Mouse (Mus musculus): ENCODE results near the gene Phf19. TPM values are rescaled to one million over a fixed set of nuclear protein-coding genes. Genes with fewer than 3 reads are reported as not detected.

Gene Phf19
- total RNA-seq, 2 experiments from 2014 or later, result 0.29 to 1.4 TPM

DNA sequence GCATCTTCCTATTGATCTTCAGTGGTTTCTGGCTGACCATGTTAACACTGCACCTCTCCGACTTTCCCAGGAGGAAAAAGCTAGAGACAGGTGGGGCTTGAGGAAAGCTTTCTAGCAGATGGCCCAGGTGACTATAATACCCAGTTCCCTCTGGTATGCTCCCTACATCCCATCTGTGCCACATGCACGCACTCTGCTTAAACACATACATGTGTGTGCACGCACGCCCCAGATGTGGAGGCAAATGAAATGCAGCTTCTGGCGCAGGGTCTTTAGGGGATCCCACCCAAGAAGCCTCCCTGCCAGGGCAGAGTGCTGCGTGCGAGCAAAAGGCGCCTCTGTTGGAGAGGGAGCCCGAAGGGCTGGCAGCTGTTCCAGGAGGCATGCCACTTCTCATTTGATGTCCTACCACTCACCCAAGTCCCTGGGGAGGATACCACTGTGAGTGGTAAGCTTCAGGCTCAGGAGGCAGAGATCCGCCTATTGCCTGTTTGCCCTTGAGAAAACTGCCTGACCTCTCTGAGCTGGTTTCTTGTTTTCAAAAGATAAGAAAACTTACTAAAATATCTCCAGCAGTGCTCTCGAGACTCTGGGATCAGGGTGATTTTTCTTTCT lies 27.3 kb upstream of the Phf19 start:
- DNase-seq (ENCODE audit: low spot score in 2 of 2), result no peak
- intact Hi-C loops (cut with DNase I), result no loop called here

DNA sequence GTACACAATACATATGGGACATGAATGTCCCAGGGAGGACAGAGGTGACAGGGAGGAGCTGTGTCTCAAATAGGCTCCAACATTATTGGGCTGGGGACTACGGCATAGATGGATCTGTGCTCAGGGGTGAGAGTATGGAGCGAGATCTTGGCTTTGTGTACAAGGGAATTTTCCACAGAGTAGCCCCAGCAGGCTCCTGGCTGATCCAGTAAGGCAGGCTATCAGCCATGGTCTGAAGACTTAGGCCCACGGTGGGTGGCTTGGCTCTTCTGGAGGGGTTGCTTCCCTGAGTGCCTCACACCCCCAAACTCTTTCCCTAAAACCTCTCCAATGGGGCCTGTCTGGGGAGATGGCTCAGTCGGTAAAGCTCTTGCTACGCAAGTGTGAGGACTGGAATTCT lies 26.4 kb upstream of the Phf19 start:
- intact Hi-C loops (cut with DNase I), result no loop called here
- no peak for DNase-seq (ENCODE audit: low spot score in 2 of 2)

DNA sequence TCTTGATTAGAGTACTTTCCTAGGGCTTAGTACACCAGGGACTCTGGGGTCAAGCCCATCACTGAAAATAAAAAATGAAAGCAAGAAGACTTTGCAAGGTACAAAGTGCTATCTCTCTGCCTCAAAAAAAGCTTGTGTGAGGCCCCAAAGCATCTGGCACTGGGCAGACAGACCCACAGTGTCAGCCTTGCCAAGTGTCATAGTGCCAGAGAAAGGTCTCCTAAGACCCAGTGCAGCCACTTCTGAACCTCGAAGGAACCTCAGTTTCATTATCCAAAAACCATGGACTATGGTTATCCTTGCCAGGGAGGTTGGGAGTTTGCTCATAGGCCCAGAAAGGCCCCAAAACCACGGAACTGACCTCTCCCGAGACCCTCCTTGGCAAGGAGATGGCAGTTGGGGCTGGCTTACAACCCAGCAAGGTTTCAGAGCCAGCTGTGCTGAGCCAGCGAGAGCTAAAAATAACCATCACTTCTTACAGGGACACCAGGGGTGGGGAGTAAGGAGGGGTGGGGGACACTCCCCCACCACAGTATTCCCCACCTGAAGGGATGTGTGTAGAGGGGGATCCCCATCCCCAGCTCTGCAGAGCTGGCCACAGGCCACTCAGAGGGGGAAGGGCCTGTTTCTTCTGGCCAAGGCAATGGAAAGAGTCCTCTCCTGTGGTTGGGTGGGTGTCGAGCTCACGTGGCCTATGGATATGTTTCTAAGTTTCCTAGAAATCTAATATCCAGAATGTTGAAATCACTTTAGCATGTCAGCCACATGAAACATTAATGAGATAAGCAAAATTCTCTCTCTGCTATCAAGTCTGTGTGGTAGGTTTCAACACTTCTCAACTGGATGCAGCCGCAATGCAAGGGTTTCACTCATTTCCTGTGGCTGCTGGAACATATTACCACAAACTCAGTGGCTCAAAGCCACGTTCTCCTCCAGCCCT lies 24.7 kb upstream of the Phf19 start:
- DNase-seq (ENCODE audit: low spot score in 2 of 2), result no peak
- intact Hi-C loops (cut with DNase I), result no loop called here

DNA sequence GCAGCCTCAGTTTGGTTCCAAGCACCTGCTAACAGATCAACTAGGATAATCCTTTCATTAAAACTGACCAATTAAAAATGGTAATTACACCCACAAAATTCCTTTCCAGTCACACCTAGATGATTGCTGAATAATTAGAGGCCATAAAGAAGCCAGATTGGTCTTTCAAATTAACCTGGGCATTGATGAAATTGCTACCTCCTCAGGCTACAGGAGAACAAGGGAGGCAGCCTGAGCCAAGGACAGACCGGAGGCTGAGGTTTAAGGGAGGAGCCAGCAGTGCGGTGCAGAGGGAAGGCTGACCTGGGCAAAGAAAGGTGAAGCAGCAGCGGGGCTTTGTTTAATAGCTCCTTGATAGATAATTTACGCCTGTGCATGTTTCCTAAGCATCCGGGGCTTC lies 23.6 kb upstream of the Phf19 start:
- intact Hi-C loops (cut with DNase I), result no loop called here
- no peak for DNase-seq (ENCODE audit: low spot score in 2 of 2)

DNA sequence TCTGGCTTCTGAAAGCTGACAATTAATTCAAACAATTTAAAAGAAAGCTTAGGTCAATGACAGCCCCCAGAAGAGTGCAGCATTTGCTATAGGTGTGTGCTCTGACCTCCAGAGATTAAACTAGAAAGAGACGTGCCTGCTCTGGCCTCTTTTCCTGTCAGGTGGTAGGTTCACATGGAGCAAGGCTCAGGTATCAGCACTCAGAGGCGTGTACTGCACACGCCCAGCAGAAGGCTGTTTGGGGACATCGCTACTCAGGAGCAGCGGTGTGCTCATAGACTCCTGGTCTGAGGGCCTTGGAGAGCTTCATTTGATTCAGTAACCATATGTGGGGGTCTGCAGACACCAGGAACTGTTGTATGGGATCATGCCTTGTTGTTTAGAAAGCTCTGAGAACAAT lies 13.5 kb upstream of the Phf19 start:
- DNase-seq (ENCODE audit: low spot score in 2 of 2), result no peak
- intact Hi-C loops (cut with DNase I), result no loop called here

DNA sequence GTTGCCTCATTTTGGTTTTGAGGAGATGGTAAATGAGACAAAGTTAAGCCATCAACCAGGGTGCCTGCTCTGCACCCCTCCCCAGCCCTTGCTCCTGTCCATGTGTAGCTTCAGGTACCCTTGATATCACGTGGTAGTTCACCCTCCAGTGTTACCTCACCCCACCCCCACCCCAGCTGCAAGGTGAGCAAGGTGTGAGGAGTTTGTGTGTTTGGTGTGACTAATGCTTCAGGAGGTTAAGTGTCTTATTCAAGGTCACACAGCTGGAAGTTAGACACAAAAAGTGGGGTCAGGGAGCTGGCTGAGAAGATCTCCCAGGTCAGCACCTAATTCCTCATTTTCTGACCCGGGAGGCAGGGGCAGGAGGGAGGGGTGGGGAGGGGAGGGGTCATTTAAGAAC lies 8.9 kb upstream of the Phf19 start:
- no peak for DNase-seq (ENCODE audit: low spot score in 2 of 2)
- intact Hi-C loops (cut with DNase I), result no loop called here

DNA sequence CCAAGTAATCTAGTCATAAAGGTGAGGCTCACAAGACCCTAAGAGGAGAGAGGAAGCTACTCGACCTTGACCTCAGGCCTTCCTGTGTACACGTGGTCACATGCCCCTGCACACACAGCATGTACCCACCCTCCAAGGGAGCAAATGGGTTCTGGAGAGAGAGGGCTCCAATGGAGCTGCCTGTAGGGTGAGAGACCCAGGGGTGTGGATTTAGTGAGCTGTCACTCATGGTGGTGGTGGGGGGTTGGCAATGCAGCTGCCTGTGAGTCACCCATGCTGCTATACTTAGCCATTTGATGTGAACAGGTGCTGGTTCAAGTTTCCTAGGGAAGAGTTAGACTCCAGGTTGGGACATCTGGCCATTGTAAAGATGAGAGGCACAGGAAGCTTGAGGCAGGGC lies 6.3 kb upstream of the Phf19 start:
- no peak for DNase-seq (ENCODE audit: low spot score in 2 of 2)
- intact Hi-C loops (cut with DNase I), result no loop called here

DNA sequence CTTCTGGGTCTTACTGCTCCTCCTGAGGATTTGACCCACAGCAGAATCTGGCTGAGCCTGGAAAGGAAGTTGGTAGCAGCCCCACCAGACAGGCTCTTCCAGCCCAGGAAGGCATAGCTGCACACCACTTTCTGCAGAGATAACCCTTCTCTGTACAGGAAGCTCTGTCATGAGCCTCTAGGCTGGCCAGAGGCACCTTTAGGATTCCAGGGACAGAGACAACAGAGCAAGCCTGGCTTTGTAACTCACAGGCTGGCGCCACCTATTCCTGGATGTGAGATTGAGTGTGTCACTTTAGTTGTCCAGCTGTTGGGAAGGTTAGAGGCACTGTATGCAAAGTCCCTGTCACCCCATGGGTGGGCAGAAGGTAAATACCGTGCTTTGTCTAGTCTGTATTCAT lies 1.3 kb upstream of the Phf19 start:
- DNase-seq (ENCODE audit: low spot score in 2 of 2), result no peak
- intact Hi-C loops (cut with DNase I), result no loop called here

DNA sequence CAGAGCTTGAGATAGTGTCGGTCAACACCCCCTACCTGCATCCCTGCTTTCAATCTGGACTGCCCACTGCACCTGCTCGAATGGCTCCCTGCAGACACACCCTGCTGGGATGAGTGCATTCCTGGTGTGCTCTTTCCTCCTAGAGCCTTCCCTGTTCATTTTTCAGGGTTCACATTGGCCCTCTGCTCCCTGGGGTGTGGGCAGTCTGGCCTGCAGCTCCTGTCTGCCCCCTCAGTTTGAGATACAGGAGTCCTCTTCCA lies 927 bp upstream of the Phf19 start:
- intact Hi-C loops (cut with DNase I), result no loop called here
- DNase-seq (ENCODE audit: low spot score in 2 of 2), result no peak

DNA sequence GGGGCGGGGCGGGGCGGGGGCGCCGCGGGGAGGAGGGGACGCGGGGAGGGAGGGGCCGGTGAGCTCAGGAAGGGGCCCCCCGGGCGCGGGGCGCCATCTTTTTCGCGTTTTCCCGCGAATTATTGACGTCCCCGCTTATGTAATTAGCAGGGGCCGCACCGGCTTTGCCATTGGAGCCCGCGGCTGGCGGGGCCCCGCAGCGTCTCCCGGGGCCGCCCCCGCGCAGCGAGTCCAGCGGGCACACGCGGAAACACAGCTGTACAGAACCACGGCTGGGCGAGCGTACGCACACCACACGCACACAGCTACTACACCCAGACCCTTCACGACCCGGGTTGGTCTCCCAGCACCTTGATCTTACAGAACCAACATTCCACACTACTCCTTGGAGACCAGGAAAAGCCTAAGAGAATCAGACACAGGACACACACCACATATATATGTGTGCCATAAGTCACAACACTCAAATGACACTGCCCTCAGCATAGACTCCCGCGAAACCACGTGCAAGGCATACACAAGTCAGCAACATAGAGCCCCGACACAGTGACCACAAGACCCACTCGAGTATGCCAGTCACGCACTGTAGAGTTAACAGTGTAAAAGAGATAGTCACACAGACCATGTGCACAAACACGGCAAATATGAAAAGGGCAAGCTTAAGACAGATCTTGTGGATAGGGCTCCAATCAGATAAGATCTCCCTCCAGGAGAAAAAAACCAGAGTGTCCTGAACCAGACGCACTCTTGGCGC lies 420 bp upstream of the Phf19 start:
- peak; percentile 35 to 43 for DNase-seq (ENCODE audit: low spot score in 2 of 2)
- intact Hi-C loops (cut with DNase I), result no loop called here

DNA sequence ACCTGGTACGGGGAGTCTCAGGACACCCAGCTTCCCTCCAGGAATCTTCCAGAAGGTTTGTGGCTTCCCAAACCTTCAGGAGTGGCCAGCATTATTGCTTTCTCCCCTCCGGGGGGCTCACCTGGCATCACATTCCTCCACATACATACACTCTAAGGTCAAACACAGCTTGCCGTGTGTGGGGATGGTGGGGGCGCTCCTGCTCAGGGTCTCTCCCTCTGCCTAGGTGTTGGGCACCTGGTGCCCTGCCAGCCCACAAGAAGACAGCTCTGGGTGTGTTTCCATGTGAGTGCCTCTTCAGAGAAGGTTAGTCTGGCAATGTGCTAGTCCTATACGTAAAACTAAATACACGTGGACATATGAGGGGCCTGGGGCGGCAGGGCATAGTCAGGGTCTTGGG lies 1.2 kb downstream of the Phf19 start:
- intact Hi-C loops (cut with DNase I), result no loop called here
- DNase-seq (ENCODE audit: low spot score in 2 of 2), result no peak

DNA sequence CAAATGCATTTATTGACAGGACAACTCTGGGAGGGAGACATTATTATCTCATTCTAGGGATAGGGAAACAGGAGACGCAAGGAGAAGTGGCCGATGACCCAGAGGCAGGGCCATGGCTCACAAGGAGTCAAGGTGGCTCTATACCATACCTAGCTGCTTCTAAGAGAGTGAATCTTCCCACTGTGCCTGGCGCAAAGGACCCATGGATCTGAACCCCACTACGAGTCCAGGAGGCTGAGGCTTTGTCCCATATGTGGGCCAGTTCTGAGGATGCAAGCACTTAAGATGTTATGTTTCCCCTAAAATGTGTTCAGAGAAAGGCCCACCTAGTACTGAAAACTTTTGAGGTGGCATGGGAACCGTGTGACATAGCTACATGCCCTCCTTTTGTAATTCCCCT lies 2.0 kb downstream of the Phf19 start:
- DNase-seq (ENCODE audit: low spot score in 2 of 2), result no peak
- intact Hi-C loops (cut with DNase I), result no loop called here

DNA sequence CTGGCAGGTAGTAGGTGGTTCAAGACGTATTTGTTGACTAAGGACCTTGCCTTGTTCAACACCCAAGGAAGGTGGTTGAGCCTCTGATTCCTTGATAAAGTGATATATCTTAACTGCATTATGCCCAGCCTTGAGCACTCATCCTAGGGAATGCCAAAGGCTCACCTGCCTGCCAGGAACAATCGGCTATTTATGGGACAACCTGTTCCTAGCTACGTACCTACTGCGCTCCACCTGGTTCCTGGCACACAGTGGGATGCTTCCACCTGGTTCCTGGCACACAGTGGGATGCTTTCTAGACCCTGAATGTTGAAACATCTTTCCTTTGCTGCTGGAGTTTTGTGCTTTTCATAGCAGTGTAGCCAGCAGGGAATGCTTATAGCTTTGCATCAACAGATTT lies 4.1 kb downstream of the Phf19 start:
- intact Hi-C loops (cut with DNase I), result no loop called here

DNA sequence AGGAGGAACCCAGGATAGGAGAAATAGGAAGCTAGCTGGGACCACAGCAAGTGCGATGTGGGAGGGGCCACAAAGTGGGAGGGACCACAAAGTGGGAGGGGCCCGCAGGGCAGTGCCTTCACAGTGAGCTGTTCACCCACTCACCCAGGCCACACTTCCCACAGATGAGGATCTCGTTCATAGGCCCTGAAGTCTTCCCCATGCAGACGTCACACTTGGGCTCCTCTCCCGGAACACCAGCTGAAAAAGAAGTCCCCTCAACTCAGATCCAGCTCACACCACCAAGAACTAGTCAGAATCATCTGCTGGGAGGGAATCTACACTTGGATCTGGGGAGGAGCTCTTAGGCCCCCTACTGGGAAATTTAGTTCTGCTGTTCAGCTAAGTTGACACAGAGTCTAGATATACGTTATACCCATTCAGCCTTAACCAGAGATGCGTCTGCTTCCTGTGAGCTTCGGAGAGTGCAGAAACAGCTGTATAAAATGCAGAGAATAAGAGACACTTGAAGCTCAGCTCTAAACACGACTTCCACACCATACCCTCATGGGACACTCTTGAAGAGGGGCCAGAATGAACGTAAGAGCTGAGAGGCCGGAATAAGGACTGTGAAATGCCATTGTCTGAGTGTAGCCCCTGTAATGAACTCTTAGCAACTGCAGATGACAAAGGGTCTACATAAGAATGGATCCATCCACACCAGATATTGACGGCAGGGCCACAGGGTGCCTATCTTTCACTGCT lies 6.8 kb downstream of the Phf19 start:
- intact Hi-C loops (cut with DNase I), result no loop called here
- peak; percentile 23 to 25 for DNase-seq (ENCODE audit: low spot score in 2 of 2)

More for the DNA sequence above, 4.1 kb downstream of the Phf19 start:
- DNase-seq (ENCODE audit: low spot score in 2 of 2), result no peak

DNA sequence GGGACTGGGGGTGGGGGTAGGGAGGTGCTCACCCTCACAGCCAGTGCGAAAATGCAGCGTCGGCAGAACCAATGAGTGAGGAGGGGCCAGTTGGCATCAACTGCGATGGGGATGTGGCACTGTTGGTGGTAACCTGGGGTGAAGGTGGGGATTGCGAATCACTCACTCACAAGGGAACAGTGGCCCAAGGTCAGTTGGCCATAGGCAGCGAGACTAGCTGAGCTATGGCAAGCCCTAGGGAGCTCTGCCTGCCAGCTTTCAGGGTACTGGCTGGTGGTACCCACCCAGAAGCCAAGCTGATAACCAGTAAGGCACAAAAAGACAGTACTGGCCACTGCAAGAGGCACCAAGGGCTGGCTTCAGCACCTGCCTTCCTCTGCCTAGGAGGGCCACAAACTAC lies 7.4 kb downstream of the Phf19 start:
- no peak for DNase-seq (ENCODE audit: low spot score in 2 of 2)

DNA sequence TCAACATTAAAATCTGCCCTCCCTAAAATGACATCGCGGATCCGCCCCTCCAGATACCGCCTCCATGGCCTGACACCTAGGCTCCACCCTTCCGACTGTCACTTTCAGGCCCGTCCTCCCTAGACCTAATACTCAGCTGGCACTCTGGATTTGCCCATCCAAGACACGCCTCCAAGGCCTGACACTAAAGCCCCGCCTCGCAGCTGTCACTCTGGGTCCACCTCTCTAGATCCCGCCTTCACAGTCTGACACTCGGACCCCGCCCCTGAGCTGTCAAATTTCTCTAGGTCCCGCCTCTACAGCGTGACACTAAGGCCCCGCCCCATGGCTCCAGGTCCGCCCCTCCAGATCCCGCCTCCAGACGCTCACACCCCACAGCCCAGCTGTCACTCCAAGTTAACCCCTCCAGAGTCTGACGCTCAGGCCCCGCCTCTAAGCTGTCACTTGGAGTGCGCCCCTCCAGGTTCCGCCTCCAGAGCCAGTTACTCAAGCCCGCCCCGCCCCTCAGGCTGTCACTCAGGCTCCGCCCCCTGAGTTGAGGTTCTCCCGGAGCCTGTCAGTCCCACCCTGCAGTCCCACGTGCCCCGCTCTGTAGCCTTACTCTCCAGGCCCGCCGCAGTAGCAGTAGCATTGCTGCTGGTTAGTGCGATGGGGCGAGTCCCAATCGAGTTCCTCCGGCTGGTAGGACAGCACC lies 8.8 kb downstream of the Phf19 start:
- intact Hi-C loops (cut with DNase I), result loop anchor here (2.0 kb wide), 1 partner anchor 34 kb away; no protein-coding TSS in a partner anchor
- DNase-seq (ENCODE audit: low spot score in 2 of 2), result peak; percentile 96 to 98

More for the DNA sequence above, 7.4 kb downstream of the Phf19 start:
- intact Hi-C loops (cut with DNase I), result no loop called here

DNA sequence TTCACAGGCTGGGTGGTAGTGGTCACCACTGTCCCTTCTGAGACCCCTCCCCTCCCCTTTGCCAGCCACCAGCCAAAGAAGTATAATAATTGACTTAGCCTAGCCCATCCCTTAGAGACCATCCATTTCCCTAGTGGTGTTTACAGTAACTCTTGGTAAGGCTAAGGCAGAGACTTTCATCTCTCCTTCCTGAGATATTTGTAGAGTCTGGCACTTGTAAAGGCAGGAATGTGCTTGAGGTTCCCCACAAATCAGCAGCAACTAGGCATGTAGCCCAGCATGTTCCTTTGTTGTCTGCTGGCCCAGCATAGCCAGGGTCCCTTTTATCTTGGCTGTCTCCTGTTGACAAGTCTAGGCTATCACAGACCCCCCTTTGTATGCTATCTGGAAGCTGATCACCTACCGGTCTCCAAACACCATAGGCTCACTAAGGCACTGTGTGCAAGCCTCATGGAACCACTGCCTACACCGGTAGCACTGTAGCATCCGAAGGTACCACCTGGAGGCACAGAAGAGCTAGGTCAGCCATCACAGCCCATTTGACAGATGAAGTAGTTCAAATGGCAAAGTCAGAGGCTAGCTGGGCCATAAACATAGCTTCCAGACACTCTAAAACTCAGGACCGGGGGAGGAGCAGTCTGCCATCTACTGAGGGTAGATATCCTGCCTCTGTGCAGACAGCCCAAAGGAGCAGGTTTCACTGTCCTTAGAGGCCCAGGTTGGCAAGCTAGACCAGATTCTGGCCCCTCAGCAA lies 10.0 kb downstream of the Phf19 start:
- intact Hi-C loops (cut with DNase I), result loop anchor here (2.0 kb wide), 1 partner anchor 33 kb away; no protein-coding TSS in a partner anchor
- no peak for DNase-seq (ENCODE audit: low spot score in 2 of 2)

DNA sequence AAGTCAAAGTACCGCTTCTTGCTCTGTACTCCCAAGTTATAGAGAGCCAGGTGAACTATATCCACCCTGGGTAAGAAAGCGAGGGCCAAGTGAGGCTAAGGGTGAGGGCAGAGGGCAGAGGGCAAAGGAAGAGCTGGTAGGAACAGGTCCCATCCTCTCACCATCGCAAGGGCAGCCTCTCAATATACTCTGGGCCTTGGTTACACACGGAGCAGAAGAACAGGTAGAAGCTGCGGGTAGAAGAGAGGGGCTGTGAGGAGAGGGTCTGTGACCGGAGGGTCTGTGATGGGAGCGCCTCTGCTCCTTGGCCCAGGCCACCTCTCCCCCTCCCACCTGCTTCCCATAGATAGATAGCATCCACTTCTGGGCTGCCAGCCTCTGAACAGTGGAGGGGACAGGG lies 10.6 kb downstream of the Phf19 start:
- no peak for DNase-seq (ENCODE audit: low spot score in 2 of 2)
- intact Hi-C loops (cut with DNase I), result no loop called here

DNA sequence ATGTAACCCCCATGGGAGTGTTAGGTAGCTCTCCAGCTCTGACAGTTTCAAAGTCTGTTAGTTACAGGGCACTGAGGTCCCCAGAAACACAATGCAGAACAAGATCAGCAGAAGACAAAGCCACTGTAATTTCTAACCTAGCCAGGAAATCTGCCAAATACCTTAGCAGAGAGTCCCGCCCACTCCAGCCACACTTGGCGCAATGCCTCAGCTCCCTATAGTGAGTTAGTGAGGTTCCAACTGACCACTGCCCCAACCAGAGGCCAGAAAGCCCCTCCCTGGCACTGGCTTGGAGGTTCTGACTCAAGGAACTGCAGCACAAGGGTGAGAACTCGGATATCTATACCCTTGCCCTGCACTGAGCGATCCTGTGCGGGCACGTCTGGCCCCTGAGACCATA lies 11.1 kb downstream of the Phf19 start:
- intact Hi-C loops (cut with DNase I), result no loop called here
- no peak for DNase-seq (ENCODE audit: low spot score in 2 of 2)

Data from left cerebral cortex, postnatal 36 days (tissue).